Mouse (Mus musculus) intestine, embryonic 16.5 days (tissue): ENCODE results near the gene Ppfibp1. TPM values are rescaled to one million over a fixed set of nuclear protein-coding genes. Genes with fewer than 3 reads are reported as not detected.
A peak's percentile ranks its signal among the peaks of the same experiment; 100 is the strongest.

Source experiments
- ATAC-seq: fragments of 200-750 bp; cut with Nextera tagmentation; 2 replicates; pipeline ENCODE4 v1.8.0; 2017; ENCODE audit warnings: moderate TSS enrichment, moderate library complexity
- H3K27ac ChIP-seq: fragments of 300-500 bp; sonication (generic); 2 replicates; pipeline ENCODE4 v1.5.1; 2014; ENCODE audit warnings: mild to moderate bottlenecking, low read length
- H3K27me3 ChIP-seq: fragments of 300-500 bp; sonication (generic); replicated peaks from 2 replicates; pipeline ENCODE4 v1.6.1; 2014; ENCODE audit warnings: low read length, control low read depth, mixed read lengths; ENCODE audit not compliant: control insufficient read depth, insufficient read depth
- H3K36me3 ChIP-seq: fragments of 300-500 bp; sonication (generic); 2 replicates; pipeline ENCODE4 v1.6.1; 2014; ENCODE audit warnings: low read length, control low read depth; ENCODE audit not compliant: control insufficient read depth, insufficient read depth
- H3K4me1 ChIP-seq: fragments of 300-500 bp; sonication (generic); 2 replicates; pipeline ENCODE4 v1.6.1; 2014; ENCODE audit warnings: low read length, control low read depth, mixed read lengths; ENCODE audit not compliant: control insufficient read depth, insufficient read depth
- H3K4me2 ChIP-seq: fragments of 300-500 bp; sonication (generic); 2 replicates; pipeline ENCODE4 v1.6.1; 2014; ENCODE audit warnings: low read depth, low read length, control low read depth
- H3K4me3 ChIP-seq: fragments of 300-500 bp; sonication (generic); 2 replicates; pipeline ENCODE4 v1.5.1; 2014; ENCODE audit warnings: mild to moderate bottlenecking, low read length
- H3K9ac ChIP-seq: fragments of 300-500 bp; sonication (generic); 2 replicates; pipeline ENCODE4 v1.6.1; 2014; ENCODE audit warnings: low read depth, low read length
- H3K9me3 ChIP-seq: fragments of 300-500 bp; sonication (generic); 2 replicates; pipeline ENCODE4 v1.6.1; 2016; ENCODE audit warnings: low read length, control low read depth; ENCODE audit not compliant: control insufficient read depth
- WGBS: fragments of 180-500 bp; shearing (Covaris S2); extraction: QIAGEN DNeasy Blood & Tissue Kit; methylation state at CpG from one replicate; pipeline ENCODE4 v1.1.7; 2014; 5-methylcytosine and 5-hydroxymethylcytosine counted together
- polyA plus RNA-seq: library from polyadenylated mRNA; unstranded; fragments of >200 nt; fragmentation: Nextera tagmentation; extraction: Ambion mirVana; gene quantifications from 2 replicates; pipeline ENCODE4 v1.2.1, GENCODE M21; 2015

Ppfibp1 gene
- polyA plus RNA-seq, 1 experiment from 2014 or later = 31.8 TPM

DNA sequence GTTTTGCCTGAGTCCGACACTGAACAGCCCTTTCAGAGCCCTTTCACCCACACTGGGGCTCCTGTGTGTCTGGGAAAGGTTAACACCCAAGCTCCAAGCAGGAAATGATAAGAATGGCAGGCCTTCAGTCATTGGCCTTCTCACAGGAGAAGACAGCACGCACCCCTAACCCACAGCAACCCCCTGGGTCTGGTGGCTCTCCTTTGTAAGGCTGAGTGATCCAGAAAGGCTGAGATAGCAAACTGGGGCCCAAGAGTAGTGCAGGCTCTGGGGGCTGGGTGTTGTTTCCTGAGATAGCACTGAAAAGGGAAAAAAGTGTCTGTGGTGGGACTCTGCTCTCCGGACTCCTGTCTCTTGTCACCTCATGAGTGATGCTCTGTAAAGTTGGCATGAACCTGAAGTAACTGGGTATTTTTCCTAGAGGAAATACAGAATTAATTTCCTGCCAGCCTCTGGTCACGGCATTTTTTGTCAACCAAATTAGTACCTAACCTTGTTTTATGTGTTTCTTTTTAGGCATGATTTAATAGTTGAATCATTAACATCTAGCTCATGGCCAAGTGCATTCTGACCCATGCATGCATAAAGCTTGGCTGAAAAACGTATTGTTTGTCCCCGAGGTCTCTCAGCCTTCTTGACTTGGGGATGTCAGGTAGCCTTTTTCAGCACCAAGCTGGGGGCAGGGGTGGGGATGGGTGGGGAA is 58.2 kb downstream of the Ppfibp1 start:
- ATAC-seq = 0 out of 2 replicates have a peak, but pooled peaks have one; percentile 22
- H3K4me1 ChIP-seq = peaks cover 30% of the 10 kb centered on the region
- H3K27ac ChIP-seq = peak overlapping the region; percentile 14; the same call in 1 of the 2 replicates
- no peak overlapping the region for H3K4me2 ChIP-seq
- H3K36me3 ChIP-seq = no peaks in the 10 kb centered on the region
- H3K4me3 ChIP-seq = no peak overlapping the region
- H3K9me3 ChIP-seq = no peaks in the 10 kb centered on the region
- no peak overlapping the region for H3K9ac ChIP-seq
- no peaks in the 10 kb centered on the region for H3K27me3 ChIP-seq
- 74% methylated on average over 6 of the region's 6 CpGs for WGBS

DNA sequence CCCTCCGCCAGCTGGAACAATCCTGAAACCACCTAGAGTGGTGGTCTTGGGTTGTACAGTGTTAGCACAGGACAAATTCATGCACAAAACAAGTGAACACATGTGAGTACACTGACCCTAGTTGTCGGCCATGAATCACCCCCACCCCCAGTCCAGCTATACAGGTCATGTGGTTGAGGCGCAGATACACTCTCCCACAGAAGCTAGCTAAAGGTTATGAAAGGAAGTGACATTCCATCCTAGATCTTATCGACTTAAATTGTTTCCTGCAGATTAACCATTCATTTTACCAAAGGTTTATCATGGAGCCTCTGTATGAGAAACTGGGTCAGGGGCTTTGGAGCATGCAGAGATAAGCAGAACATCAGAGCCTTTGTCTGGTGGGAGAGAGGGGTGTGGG is 58.9 kb downstream of the Ppfibp1 start:
- Histone ChIP-seq H3K27me3 (no peaks in the 10 kb centered on the region), H3K9ac (no peak overlapping the region), H3K4me3 (no peak overlapping the region), H3K4me2 (no peak overlapping the region), H3K9me3 (no peaks in the 10 kb centered on the region), H3K4me1 (peaks cover 30% of the 10 kb centered on the region), H3K36me3 (no peaks in the 10 kb centered on the region), H3K27ac (0 out of 2 replicates have a peak overlapping the region, but pooled peaks have one; percentile 11)
- peak; percentile 47 for ATAC-seq
- 61% methylated on average over 4 of the region's 4 CpGs for WGBS

GRCm38 (mm10) chr6:146949682-146950453 is 61.6 kb downstream of the Ppfibp1 start:
- WGBS = 68% methylated on average over 10 of the region's 10 CpGs
- Histone ChIP-seq H3K27me3 (no peaks in the 10 kb centered on the region), H3K27ac (no peak overlapping the region), H3K9ac (no peak overlapping the region), H3K4me2 (no peak overlapping the region), H3K9me3 (no peaks in the 10 kb centered on the region), H3K4me1 (peaks cover 28% of the 10 kb centered on the region), H3K4me3 (no peak overlapping the region), H3K36me3 (no peaks in the 10 kb centered on the region)
- no peak for ATAC-seq

- WGBS = 35% methylated on average over 1 of the region's 1 CpGs
- Histone ChIP-seq H3K36me3 (no peaks in the 10 kb centered on the region), H3K27me3 (no peaks in the 10 kb centered on the region), H3K27ac (no peak overlapping the region), H3K4me1 (peaks cover 23% of the 10 kb centered on the region), H3K4me3 (no peak overlapping the region), H3K4me2 (no peak overlapping the region), H3K9ac (no peak overlapping the region), H3K9me3 (no peaks in the 10 kb centered on the region)
- ATAC-seq = no peak
These were observed 62.2 kb downstream of the Ppfibp1 start for GRCm38 (mm10) chr6:146950454-146950832.

DNA sequence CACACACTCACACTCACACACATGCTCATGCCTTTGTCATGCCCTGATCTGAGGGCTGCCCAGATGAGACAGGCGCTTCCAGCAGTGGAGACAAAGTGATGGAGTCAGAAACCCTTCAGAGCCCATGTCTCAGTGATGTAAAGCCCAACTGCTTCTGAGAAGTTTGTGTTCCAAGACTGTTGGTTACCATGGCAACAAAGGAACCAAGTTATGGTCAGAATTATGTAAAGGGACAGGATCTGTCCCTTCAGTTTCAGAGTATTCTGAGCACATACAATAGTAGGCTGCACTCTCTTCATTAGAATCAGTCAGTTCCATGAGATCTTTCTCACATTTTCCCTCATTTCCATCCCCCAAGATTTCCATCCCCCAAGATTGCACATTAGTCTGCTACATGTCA is 66.0 kb downstream of the Ppfibp1 start, which contains the start of gene 1700034J05Rik:
TSS of gene 1700034J05Rik (minus strand) at position 165 of the 400 bp plus-strand sequence.
- Histone ChIP-seq H3K9ac (no peak within 1 kb of the TSS), H3K4me2 (no peak within 1 kb of the TSS), H3K27ac (no peak within 1 kb of the TSS), H3K4me1 (peaks cover 6% of the 10 kb centered on the region; the same call in 1 of the 2 replicates), H3K27me3 (no peaks in the 10 kb centered on the region), H3K36me3 (no peaks in the 10 kb centered on the region), H3K4me3 (no peak within 1 kb of the TSS), H3K9me3 (no peaks in the 10 kb centered on the region)
- 94% methylated on average over 1 of the region's 1 CpGs for WGBS
- no peak for ATAC-seq

GRCm38 (mm10) chr6:146955475-146955874 is 67.2 kb downstream of the Ppfibp1 start:
- no peaks in the 10 kb centered on the region for H3K9me3 ChIP-seq
- ATAC-seq = no peak
- peaks cover 7% of the 10 kb centered on the region for H3K4me1 ChIP-seq
- H3K4me2 ChIP-seq = no peak overlapping the region
- H3K36me3 ChIP-seq = no peaks in the 10 kb centered on the region
- no peaks in the 10 kb centered on the region for H3K27me3 ChIP-seq
- H3K4me3 ChIP-seq = no peak overlapping the region
- 59% methylated on average over 1 of the region's 1 CpGs for WGBS
- no peak overlapping the region for H3K9ac ChIP-seq
- no peak overlapping the region for H3K27ac ChIP-seq

- peak; percentile 74 for ATAC-seq
- 41% methylated on average over 12 of the region's 12 CpGs for WGBS
- Histone ChIP-seq H3K9ac (no peak overlapping the region), H3K27ac (no peak overlapping the region), H3K4me2 (no peak overlapping the region), H3K9me3 (no peaks in the 10 kb centered on the region), H3K4me3 (no peak overlapping the region), H3K4me1 (peaks cover 11% of the 10 kb centered on the region), H3K27me3 (no peaks in the 10 kb centered on the region), H3K36me3 (no peaks in the 10 kb centered on the region)
These were observed 67.6 kb downstream of the Ppfibp1 start for GRCm38 (mm10) chr6:146955896-146956295.

- H3K27me3 ChIP-seq = no peaks in the 10 kb centered on the region
- no peak overlapping the region for H3K9ac ChIP-seq
- no peak overlapping the region for H3K4me2 ChIP-seq
- no peak overlapping the region for H3K27ac ChIP-seq
- no peaks in the 10 kb centered on the region for H3K9me3 ChIP-seq
- peaks cover 18% of the 10 kb centered on the region for H3K4me1 ChIP-seq
- H3K4me3 ChIP-seq = no peak overlapping the region
- no peak for ATAC-seq
- 78% methylated on average over 1 of the region's 1 CpGs for WGBS
- no peaks in the 10 kb centered on the region for H3K36me3 ChIP-seq
These were observed 68.7 kb downstream of the Ppfibp1 start for GRCm38 (mm10) chr6:146956961-146957360.

DNA sequence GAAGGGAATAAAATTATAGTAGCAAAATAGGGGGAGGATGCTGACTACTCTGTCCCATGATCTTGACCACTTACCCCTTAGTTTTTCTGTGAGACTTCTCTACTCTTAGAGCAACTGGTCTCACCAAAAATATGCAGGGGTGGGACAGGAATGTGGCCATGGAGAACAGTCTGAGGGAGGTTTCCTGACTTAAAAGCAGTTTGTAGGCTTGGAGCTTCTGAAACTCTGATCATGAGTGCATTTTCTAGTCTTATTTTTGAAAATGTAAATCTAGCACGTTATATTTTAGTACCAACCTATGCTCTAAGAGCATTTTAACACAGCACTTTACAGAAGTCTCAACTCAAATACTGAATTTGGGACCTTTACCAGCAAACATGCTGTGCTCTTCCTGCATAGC is 70.4 kb downstream of the Ppfibp1 start:
- H3K27me3 ChIP-seq = no peaks in the 10 kb centered on the region
- peaks cover 18% of the 10 kb centered on the region for H3K4me1 ChIP-seq
- no peak for ATAC-seq
- 71% methylated on average over 1 of the region's 1 CpGs for WGBS
- H3K27ac ChIP-seq = no peak overlapping the region
- H3K4me3 ChIP-seq = no peak overlapping the region
- no peaks in the 10 kb centered on the region for H3K36me3 ChIP-seq
- no peak overlapping the region for H3K9ac ChIP-seq
- H3K9me3 ChIP-seq = no peaks in the 10 kb centered on the region
- no peak overlapping the region for H3K4me2 ChIP-seq
